Mouse (Mus musculus) hindbrain, embryonic 14.5 days (tissue): ENCODE results near the gene Gnai2. TPM values are rescaled to one million over a fixed set of nuclear protein-coding genes. Genes with fewer than 3 reads are reported as not detected.

Experiments
- ATAC-seq: fragments of 200-750 bp; cut with Nextera tagmentation; 2 replicates; pipeline ENCODE4 v1.8.0; 2017; ENCODE audit warnings: moderate number of reproducible peaks, mild to moderate bottlenecking, moderate TSS enrichment, moderate library complexity; ENCODE audit not compliant: low FRiP score
- DNase-seq: peaks from one replicate; pipeline ENCODE4 v3.0.0-alpha.2; 2015; ENCODE audit warnings: low spot score
- H3K27ac ChIP-seq: fragments of 300-500 bp; sonication (generic); 2 replicates; pipeline ENCODE4 v1.5.1; 2014; ENCODE audit warnings: mild to moderate bottlenecking, moderate library complexity
- H3K27me3 ChIP-seq: fragments of 300-500 bp; sonication (generic); 2 replicates; pipeline ENCODE4 v1.6.1; 2014; ENCODE audit warnings: mild to moderate bottlenecking, low read length, mixed read lengths; ENCODE audit not compliant: control insufficient read depth, insufficient read depth
- H3K36me3 ChIP-seq: fragments of 300-500 bp; sonication (generic); replicated peaks from 2 replicates; pipeline ENCODE4 v1.6.1; 2014; ENCODE audit not compliant: control insufficient read depth, insufficient read depth
- H3K4me1 ChIP-seq: fragments of 300-500 bp; sonication (generic); replicated peaks from 2 replicates; pipeline ENCODE4 v1.6.1; 2014; ENCODE audit warnings: antibody characterized with exemption, low read length, mixed read lengths; ENCODE audit not compliant: control insufficient read depth, insufficient read depth
- H3K4me2 ChIP-seq: fragments of 300-500 bp; sonication (generic); replicated peaks from 2 replicates; pipeline ENCODE4 v1.6.1; 2014; ENCODE audit warnings: mild to moderate bottlenecking, moderate library complexity
- H3K4me3 ChIP-seq: fragments of 300-500 bp; sonication (generic); replicated peaks from 2 replicates; pipeline ENCODE4 v1.5.1; 2014; ENCODE audit warnings: mild to moderate bottlenecking, low read length
- H3K9ac ChIP-seq: fragments of 300-500 bp; sonication (generic); 2 replicates; pipeline ENCODE4 v1.6.1; 2014
- H3K9me3 ChIP-seq: fragments of 300-500 bp; sonication (generic); 2 replicates; pipeline ENCODE4 v1.6.1; 2016; ENCODE audit warnings: low read length; ENCODE audit not compliant: control insufficient read depth
- WGBS: fragments of 180-500 bp; shearing (Covaris S2); extraction: QIAGEN DNeasy Blood & Tissue Kit; methylation state at CpG from one replicate; pipeline ENCODE4 v1.1.7; 2014; 5-methylcytosine and 5-hydroxymethylcytosine counted together
- polyA plus RNA-seq: library from polyadenylated mRNA; unstranded; fragments of >200 nt; fragmentation: Nextera tagmentation; extraction: Ambion mirVana; gene quantifications from 2 replicates; pipeline ENCODE4 v1.2.1, GENCODE M21; 2014

The Gnai2 gene
- polyA plus RNA-seq, 1 experiment from 2014 or later = 282 TPM

DNA sequence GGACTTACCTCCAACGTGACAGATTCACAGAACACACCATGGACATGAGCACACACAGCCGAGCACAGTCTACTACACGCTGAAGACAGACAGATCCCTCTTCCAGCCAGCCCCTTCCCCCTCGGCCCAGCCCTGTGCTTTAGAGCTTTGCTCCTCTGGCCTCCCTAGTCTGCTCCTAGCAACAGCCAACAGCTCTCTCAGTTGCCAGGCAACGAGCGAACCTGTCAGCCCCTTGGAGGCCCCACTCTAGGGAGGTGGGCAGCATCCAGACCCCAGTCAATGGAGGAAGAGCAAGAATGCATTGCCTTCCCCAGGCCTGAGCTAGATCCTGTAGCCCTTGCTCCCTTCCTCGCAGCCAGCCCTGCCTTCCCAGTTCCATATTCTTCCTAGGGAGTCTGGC, 1.9 kb upstream of the Gnai2 start:
- H3K4me3 ChIP-seq = no peak overlapping the region
- H3K4me2 ChIP-seq = peak overlapping the region; percentile 12; the same call in 1 of the 2 replicates
- peaks cover 28% of the 10 kb centered on the region for H3K4me1 ChIP-seq
- no peaks in the 10 kb centered on the region for H3K36me3 ChIP-seq
- H3K27ac ChIP-seq = peak overlapping the region; percentile 64
- WGBS = 7% methylated on average over 7 of the region's 7 CpGs
- ATAC-seq = peak; percentile 44
- peak; percentile 72 for DNase-seq
- H3K27me3 ChIP-seq = no peaks in the 10 kb centered on the region
- H3K9ac ChIP-seq = no peak overlapping the region
- H3K9me3 ChIP-seq = no peaks in the 10 kb centered on the region

DNA sequence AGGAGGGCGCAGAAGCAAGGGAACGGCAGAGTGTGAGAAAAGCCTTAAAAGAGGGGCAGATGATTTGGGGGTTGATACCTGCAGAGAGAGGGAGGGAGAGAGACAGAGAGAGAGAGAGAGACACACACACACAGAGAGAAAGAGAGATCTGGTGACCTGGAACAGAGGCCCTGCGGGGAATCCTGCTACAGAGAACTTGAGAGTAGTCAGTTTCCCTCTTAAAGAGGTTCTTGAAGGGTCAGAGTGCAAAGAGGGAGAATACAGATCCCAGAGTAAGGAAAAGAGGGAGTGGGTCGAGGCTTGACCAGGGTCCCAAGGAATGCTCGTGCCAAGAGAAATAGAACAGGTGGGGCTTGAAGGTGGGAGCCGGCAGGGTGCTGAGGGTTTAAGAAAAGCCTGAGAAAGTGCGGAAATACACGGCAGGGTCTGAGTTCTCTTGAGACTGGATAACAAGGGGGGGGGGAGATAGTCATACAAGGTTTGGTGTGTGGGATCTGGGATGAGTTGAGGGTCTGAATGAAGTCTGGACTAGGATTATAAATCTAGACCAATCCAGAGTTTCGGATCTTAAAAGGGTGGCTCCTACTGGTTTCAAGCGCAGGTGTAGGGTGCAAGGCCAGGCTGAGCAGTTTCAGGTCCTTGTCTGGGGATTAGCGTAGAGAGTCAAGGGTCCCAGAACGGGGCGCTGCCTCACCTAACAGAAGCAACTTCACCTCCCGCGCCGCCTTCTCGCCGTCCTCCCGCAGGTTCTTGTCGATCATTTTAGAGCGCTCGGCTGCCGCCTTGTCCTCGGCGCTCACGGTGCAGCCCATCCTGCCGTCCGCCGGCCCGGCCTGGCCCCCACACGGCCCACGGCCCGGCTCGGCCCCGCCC, 525 bp downstream of the Gnai2 start:
- Histone ChIP-seq H3K27me3 (no peaks in the 10 kb centered on the region), H3K9me3 (no peaks in the 10 kb centered on the region), H3K9ac (peak overlapping the region; percentile 82), H3K36me3 (no peaks in the 10 kb centered on the region), H3K4me3 (peak overlapping the region; percentile 69), H3K4me1 (peaks cover 51% of the 10 kb centered on the region), H3K4me2 (peak overlapping the region; percentile 98), H3K27ac (peak overlapping the region; percentile 93)
- DNase-seq (peak; percentile 32), ATAC-seq (no peak)
- under 1% methylated on average over 34 of the region's 35 CpGs for WGBS

DNA sequence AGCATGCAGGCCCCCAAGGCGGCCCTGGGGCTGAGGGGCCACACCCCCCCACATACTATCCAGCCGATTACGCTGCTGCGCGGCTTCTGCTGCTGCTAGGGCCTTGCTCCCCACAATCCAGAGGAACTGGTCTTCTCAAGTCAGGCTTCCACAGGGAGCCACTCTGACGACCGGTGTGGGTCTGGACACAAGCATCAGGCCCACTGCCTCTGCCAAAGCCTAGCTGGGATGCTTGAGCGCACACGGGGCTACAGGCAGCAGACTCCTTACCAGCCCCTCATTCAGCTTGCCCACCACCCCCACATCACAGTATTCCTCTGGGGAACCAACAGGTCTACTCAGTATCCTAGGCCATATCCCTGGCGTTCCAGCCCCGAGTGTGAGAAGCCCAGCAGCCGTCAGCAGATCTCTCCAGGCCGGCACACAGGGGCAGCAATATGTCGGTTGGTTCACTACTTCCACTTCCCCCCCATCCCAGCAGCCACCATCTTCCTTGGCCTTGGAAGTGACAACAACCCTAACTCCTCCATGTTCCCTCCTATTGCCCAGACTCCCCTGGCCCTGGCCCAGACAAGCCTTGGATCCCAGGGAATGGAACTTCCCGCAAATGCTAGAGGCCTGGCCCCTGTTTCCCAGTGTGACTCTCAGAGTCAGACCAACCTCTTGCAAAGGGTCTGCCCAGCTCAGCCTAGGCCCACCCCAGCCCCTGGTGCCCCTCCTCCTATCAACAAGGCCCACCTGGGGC, 1.3 kb downstream of the Gnai2 start:
- DNase-seq (no peak), ATAC-seq (no peak)
- Histone ChIP-seq H3K4me1 (peaks cover 59% of the 10 kb centered on the region), H3K9me3 (no peaks in the 10 kb centered on the region), H3K4me3 (peak overlapping the region; percentile 69), H3K4me2 (peak overlapping the region; percentile 98), H3K27ac (peak overlapping the region; percentile 93), H3K9ac (peak overlapping the region; percentile 82), H3K27me3 (no peaks in the 10 kb centered on the region), H3K36me3 (no peaks in the 10 kb centered on the region)
- 0% methylated on average over 15 of the region's 15 CpGs for WGBS

DNA sequence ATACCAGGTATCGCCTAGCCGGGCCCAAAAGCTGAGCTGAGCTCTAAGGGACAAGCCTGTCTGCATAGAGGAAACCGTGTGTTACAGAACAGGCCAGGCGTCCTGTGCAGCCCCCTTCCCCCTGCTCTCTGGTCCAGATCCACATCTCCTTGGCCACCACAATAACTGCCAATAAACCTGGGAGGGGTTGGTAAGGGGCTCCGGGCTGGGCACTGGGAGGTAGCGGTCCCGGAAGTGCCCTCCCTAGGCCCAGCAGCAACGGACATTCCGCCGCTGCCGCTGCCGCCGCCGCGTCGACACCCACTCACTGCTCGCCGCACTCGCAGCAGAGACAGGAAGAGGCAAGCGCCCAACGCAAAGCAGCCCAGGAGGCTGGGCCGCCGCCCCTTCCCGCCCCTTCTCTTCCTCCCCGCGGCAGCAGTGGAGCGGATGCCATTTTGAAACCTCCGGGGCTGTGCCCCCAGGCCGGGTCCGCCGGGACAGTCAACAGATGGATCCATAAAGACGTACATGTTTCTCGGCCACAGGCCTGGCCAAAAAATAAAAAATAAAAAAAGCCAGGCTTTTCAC, 2.0 kb downstream of the Gnai2 start:
- Histone ChIP-seq H3K27ac (peak overlapping the region; percentile 93), H3K9ac (peak overlapping the region; percentile 82), H3K27me3 (no peaks in the 10 kb centered on the region), H3K36me3 (no peaks in the 10 kb centered on the region), H3K4me2 (peak overlapping the region; percentile 98), H3K9me3 (no peaks in the 10 kb centered on the region), H3K4me3 (peak overlapping the region; percentile 69), H3K4me1 (peaks cover 66% of the 10 kb centered on the region)
- under 1% methylated on average over 31 of the region's 33 CpGs for WGBS
- peak; percentile 61 for DNase-seq
- 0 out of 2 replicates have a peak, but pooled peaks have one; percentile 4 for ATAC-seq

DNA sequence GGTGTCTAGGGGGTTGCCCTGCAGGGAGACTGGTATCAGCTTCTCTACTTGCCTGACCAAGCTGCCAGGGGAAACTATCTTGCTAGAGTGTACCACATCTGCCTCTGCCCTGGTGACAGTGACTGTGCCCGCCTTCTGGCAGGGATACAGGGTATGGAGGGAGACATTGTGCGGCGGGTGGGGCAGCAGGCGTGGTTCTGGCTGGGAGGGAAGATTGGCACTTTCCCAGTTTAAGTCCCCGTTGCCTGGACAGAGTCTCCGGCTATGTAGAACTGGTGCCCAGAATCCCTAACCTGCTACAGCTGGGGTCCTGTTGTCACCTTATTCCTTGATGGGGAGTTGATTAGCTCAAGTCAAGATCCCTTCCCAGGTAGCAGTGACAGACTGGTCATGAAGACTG, 2.7 kb downstream of the Gnai2 start:
- Histone ChIP-seq H3K36me3 (no peaks in the 10 kb centered on the region), H3K4me1 (peaks cover 70% of the 10 kb centered on the region), H3K4me3 (peak overlapping the region; percentile 69), H3K9me3 (no peaks in the 10 kb centered on the region), H3K9ac (peak overlapping the region; percentile 82), H3K27ac (peak overlapping the region; percentile 93), H3K27me3 (no peaks in the 10 kb centered on the region), H3K4me2 (peak overlapping the region; percentile 98)
- ATAC-seq = no peak
- WGBS = 7% methylated on average over 6 of the region's 6 CpGs
- DNase-seq = peak; percentile 59

DNA sequence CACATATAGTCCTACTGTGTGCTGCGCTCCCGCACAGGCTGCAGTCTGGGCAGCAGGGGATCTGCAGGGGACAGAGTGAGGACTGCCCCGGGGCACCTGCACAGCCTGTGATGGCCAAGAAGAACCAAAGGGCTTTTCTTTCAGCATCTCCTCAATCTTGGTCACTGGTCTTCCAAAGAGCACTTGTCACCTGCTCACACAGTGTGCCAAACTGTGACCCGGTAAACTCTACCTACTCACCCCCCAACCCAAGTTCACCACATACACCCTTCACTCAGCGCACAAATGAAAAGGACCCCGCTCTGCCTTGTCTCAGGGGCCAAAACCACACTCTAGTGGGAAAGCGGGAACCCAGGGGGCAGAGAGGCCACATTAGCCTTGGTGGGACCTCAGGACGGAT, 3.3 kb downstream of the Gnai2 start:
- Histone ChIP-seq H3K36me3 (no peaks in the 10 kb centered on the region), H3K4me3 (peak overlapping the region; percentile 69), H3K27ac (peak overlapping the region; percentile 93), H3K4me2 (peak overlapping the region; percentile 98), H3K9me3 (no peaks in the 10 kb centered on the region), H3K9ac (peak overlapping the region; percentile 82), H3K4me1 (peaks cover 70% of the 10 kb centered on the region), H3K27me3 (no peaks in the 10 kb centered on the region)
- DNase-seq = no peak
- no peak for ATAC-seq
- 45% methylated on average over 8 of the region's 8 CpGs for WGBS

DNA sequence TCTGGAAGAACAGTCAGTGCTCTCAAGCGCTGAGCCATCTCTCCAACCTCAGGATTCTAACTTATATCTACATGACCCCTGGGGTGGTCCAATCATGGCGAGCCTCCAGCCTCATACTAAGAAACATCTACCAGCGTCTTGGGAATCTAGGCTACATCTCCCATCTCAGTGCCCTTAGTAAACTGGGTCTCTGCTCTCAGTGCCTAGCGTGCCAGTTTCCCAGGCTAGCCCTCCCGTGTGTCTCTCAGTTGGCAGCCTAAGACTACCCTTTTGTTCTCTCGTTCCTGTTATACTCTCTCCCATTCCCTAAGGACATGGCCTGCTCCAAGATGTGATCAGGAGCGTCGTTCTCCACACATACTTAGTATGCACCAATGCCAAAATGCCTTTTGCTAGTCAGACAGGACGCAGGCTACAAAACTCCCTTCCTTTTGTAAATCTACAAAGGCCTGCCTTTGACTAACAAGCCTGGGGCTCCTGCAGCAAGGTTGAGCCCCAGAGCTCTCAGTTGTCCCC, 3.8 kb downstream of the Gnai2 start:
- no peaks in the 10 kb centered on the region for H3K9me3 ChIP-seq
- H3K4me2 ChIP-seq = peak overlapping the region; percentile 98
- H3K9ac ChIP-seq = 0 out of 2 replicates have a peak overlapping the region, but pooled peaks have one; percentile 82
- H3K4me1 ChIP-seq = peaks cover 71% of the 10 kb centered on the region
- ATAC-seq = no peak
- no peaks in the 10 kb centered on the region for H3K36me3 ChIP-seq
- no peak for DNase-seq
- H3K4me3 ChIP-seq = no peak overlapping the region
- WGBS = 28% methylated on average over 9 of the region's 9 CpGs
- no peaks in the 10 kb centered on the region for H3K27me3 ChIP-seq
- H3K27ac ChIP-seq = peak overlapping the region; percentile 93

DNA sequence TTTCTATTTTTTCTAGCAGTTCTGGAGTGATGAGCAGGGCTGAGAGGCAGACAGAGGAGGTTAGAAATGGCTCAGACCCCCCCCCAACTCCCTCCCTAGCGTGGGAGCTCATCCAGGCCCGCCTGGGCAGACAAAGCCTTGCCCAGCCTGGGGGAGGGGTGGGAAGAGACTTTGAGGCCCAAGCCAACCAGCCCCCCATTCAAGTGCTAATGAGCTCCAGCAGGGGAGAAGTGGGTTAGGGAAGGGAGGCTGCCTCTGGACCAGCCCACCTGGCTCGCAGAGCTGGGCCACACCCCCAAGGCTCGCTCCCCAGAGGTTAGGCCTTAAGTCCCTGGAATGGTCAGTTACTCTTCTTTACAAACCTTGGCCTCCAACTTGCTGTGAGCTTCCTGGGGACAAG, 4.6 kb downstream of the Gnai2 start:
- Histone ChIP-seq H3K9me3 (no peaks in the 10 kb centered on the region), H3K4me1 (peaks cover 70% of the 10 kb centered on the region), H3K4me3 (peak overlapping the region; percentile 3; the same call in 1 of the 2 replicates), H3K27ac (peak overlapping the region; percentile 93), H3K36me3 (no peaks in the 10 kb centered on the region), H3K27me3 (no peaks in the 10 kb centered on the region), H3K9ac (peak overlapping the region; percentile 35), H3K4me2 (peak overlapping the region; percentile 98)
- DNase-seq = peak; percentile 54
- WGBS = 2% methylated on average over 4 of the region's 4 CpGs
- ATAC-seq = peak; percentile 31
